Mouse (Mus musculus): ENCODE measurements at regions not wholly inside any gene's neighbourhood (a gene's known extent, or its start where the extent isn't known, plus 50 kb on each side); places are given as distances from the start of the nearest gene placed in this dataset.

- TF ChIP-seq POLR2A (IDR thresholded peaks at IDR 0.05; ENCODE audit: insufficient read depth, low read depth, low read length) (no peak), CTCF (IDR thresholded peaks at IDR 0.05; ENCODE audit: insufficient read depth, low read depth, low read length) (no peak)
Observed at GRCm38 (mm10) chr3:151001881-151002412, 435.7 kb upstream of the Adgrl4 start.

All from olfactory bulb, adult 2 months (tissue).